Mouse (Mus musculus) adrenal gland, postnatal 4 days (tissue): ENCODE results near the gene Rad23a. TPM values are rescaled to one million over a fixed set of nuclear protein-coding genes. Genes with fewer than 3 reads are reported as not detected.
A peak's percentile ranks its signal among the peaks of the same experiment; 100 is the strongest.
"Not testable (repeated sequence)": the region's sequence is repeated elsewhere in the genome, so short reads cannot be mapped to it uniquely, and the experiment has no call there.

Experiments
- DNase-seq, 2 experiments: peaks; one replicate each; pipeline ENCODE4 v3.0.0; 2021 to 2022; ENCODE audit warnings: low spot score in 2 of 2, mixed read lengths in 2 of 2
- total RNA-seq, 2 experiments: library from RNA; stranded (reverse); gene quantifications; 2 replicates each; pipeline ENCODE4 v1.2.3; 2021

Rad23a gene
- total RNA-seq, 2 experiments from 2014 or later = 86.4 to 93.8 TPM

DNA sequence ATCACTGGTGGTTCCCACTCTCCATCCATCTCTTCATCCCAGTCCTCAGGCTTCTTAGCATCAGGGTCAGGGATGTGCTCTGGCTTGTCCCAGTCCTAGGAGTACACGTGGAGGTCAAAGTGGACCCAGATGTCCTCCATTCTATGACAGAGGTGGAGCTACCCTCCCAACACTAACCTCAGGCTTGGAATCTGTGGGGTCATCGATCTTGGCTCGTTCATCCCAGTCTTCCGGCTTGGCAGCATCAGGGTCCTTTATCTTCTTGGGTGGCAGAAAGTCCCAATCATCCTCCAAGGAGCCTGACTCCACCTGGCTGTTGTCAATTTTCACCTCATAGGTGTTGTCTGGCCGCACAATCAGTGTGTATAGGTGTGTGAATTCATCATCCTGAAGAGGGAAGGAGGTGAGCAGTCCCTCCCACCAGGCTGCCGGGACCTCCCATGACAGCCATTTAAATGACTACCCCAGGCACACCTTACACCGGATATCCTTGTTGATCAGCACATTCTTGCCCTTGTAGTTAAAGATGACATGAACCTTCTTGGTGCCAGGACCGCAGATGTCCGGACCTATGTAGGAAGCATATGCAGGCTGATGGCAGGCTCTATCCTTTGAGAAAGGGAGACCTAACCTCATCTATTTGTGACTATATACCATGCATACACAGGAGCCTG is 4.1 kb upstream of the Rad23a start:
- DNase-seq = no peak

DNA sequence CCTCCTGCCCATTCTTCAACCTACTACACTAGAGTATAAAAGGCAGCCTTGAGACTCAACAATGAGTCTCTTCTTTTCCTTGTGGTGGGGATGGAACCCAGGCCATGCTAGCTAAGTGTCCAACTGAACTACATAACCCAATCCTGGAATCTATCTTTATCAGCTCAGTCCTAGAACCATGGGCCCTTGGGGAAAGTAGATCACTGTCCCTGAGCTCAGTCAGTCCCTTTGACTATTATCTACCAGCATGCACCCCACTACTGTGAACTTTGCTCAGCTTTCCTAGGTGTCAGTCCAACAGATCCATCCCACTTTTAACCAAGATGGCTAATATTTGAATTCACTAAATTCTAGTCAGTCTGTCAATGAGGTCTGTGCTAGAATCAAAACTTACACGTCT is 1.0 kb upstream of the Rad23a start:
- no peak for DNase-seq

DNA sequence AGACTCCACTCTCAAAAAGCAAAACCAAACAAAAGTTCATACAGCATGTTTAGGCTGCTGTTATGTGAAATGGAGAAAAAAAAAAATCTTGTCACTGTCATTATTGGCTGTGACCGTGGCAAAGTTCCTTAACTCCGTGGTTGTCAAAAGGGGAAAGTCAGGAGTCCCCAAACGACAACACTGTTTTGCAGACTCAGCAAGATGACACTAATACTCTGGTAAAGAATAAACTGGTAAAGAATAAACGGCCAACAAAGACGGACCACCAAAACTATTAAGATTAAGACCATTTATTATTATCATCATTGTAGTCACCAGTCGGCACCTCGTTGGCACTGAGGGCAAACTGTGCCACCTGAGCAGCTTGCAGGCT is 604 bp downstream of the Rad23a start:
- no peak for DNase-seq

DNA sequence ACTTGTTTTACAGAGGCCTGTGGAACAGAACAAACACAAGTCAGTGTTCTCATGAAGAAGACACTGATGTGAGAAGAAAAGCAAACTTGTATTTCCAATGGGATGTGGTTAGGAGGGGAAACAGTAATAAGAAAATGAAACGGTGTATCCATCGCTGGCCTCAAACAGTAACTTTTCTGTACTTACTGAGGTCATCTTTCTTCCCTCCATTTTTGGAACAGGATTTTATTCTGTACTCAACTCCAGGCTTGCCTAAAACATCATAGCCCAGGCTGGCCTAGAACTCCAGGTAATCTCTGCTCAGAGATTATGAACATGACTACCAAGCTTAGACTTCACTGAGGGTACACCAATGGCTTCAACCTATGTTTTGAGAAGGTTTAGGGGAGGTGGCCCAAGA is 1.1 kb downstream of the Rad23a start:
- no peak for DNase-seq

DNA sequence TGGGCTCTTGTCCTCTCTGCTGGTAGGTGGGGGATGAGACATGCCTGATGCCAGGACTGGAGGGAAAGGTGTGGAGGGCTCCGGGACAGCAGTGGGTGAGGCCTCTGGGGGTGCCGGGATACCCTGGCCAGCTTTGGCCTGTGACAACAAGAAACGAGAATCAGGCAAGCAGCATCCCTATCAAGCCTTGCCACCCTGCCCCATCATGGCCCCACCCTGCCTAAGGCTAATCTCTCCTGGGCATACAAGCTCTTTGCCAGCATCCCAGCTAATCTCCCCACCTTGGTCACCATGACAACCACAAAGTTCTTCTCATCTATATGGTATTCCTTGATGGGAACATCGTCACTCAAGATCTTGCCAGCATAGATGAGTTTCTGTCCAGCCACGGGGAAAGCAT is 2.0 kb downstream of the Rad23a start:
- no peak for DNase-seq

DNA sequence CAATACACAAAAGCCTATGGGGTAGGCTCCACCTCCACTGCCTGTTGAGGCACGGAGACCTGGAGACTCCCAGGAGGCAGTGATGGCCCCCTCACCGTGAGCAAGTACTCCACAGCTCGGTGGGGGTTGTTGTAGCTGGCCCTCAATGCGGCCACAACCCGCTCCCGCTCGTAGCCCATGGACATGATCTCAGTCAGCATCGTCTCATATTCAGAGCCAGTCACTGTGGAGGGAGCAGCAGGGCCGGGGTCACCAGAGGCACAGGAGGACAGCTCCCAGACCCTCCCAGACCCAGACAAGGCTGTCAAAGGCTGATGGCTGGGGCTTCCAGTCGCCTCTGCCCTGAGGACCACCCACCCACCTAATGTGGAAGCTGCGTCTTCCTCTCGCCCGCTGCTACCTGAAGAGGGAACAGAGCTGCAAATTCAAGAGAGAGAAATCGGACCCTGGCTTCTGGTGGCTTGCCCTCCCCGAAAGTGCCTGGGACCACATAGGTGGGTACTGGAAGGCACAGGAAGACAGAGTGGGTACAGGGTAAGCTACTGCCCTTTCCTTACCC is 2.5 kb downstream of the Rad23a start:
- DNase-seq = no peak

DNA sequence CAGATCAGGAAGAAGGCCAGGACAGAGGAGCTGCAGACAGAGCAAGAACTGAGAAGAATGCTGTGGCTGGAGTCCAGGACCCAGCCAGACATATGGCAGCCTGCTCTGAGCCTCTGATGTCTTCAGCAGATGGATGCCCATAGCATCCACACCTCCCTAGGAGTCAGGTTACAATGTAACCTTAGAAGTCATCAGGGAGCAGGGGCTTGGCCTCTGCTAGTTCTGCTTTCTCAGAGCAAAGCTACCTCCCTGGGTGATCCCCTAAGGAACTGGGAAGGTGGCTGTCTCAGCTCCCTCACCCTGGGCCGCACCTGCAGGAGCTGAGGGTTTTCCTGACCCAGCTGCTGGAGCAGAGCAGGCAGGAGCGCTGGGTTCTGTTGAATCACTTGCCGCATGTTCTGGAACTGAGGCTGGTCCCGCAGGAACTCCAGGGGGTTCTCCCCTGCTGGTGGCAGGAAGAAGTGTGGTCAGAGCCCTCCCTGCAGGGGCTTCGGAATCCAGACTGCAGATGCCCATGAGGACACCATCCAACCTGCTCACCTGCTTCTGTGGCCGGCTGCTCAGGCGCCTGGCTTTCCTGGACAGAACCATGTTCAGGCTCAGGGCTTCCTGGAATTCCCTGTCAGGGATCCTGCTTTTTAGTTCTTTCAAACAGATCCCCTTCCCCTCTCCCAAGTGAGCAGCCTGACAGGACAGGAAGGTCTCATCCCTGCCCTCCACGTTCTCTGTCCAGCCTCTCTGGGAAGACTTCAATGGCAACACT is 3.1 kb downstream of the Rad23a start:
- no peak for DNase-seq

DNA sequence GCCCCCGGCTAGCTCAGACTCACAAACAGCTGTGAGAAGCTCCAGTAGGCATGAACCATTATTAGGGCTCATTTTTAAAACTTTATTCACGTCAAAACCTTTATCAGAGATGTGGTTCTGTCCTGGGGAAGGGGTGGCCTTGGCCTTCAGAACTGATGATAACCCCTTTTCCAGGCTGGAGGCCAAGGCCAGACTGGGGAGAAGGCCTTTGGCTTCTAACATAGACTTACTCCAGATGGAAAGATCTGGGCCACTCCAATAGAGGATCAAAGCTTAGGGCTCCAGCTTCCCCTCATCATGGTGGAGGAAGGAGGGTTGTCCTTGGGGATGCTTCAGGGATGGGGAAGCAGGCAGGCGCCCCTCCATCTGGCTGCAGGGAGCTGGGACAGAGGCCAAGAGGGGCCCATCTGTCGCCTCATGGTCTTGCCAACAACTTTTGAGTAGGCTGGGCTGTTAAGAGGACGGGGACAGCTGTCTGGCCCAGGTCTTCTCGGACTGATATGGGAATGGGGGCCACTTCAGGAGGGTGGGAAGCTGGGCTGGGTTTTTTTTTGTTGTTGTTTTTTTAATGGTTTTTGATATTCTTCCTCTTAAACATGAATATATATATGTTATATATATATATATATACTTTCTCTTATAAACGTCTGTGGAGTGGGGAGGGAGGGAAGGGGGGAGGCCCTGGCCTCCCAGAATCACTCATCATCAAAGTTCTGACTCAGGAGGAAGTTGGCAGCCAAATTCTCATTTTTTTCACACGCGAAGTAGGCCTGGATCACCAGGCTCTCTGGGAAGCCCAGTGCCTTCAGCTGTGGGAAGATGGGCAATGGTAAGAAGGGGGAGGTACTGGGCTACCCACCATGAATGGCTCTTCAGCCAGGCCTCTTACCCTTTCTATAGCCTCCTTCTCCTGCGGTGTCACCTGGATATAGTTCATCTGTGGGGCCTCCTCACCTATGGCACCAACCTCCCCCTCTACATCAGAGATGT is 5.3 kb downstream of the Rad23a start:
- DNase-seq = no peak

DNA sequence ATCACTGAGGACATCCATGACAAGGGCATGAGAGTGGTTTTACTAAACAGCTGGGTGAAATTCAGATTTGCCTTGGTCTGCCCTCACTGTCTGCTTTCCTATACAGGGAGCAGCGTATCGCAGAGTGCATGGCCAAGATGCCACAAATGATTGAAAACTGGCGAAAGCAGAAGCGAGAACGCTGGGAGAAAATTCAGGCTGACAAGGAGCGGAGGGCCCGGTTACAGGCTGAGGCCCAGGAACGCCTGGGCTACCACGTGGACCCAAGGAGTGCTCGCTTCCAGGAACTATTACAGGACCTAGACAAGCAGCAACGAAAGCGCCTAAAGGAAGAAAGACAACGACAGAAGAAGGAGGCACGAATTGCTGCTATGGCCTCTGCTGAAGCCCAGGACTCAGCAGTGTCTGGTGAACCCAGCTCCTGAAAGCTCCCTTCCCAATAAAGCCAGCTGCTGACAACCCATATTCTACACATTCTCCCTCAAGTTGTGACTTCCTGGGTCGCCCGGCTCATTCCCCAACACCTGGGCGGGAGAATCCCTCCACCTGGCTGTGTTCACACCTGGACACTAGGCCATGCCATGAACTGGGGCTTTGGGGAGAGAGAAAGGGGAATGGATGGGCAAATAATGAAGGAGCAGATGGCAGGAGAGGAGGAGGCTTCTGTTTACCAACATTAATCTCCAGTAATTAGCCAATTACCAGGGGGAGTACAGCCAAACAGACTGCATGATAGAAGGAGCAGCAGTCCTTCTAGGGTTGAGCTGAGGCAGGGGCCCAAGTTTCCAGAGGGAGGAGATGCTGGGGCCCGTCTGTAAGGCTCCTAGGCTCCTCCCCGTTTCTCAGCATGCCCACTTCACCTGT is 6.2 kb downstream of the Rad23a start:
- DNase-seq = no peak

DNA sequence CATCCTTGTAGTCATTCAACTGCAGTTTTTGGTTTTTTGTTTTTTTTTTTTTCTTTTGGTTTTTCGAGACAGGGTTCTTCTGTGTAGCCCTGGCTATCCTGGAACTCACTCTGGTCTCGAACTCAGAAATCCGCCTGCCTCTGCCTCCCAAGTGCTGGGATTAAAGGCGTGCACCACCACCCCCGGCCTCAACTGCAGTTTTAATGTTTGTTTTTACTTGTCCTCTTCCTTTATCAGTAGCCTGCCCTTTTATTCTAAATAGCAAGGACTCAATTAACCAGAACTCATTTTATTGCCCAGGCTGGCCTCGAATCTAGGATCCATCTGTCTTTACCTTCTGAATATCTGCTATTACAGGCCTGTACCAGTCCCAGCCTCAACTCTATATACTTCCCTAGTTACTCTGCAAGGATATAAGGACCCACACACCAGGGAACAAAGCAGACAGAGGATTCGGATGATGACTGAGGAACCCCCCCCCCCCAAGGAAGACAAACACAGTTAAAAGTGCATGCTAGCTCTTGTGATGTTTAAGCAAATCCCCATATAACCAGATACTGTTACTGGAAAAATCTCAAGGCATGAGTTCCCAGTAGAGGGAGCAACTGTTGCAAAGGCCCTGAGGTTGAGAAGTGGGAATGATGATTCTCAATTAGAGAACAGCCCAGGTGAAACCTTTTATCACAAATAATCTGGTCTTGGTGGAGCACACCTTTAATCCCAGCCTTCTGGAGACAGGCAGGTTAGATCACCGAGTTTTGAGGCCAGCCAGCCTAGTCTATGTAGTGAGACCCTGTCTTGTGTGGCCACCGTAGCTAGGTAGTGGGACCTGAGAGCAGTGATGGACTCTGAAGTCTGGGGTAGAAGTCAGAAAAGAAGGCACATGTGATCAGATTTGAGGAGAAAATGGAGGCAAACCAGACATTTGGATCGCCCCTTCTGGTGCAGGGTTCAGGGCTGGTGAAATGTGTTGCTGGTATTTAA is 7.4 kb downstream of the Rad23a start:
- no peak for DNase-seq

DNA sequence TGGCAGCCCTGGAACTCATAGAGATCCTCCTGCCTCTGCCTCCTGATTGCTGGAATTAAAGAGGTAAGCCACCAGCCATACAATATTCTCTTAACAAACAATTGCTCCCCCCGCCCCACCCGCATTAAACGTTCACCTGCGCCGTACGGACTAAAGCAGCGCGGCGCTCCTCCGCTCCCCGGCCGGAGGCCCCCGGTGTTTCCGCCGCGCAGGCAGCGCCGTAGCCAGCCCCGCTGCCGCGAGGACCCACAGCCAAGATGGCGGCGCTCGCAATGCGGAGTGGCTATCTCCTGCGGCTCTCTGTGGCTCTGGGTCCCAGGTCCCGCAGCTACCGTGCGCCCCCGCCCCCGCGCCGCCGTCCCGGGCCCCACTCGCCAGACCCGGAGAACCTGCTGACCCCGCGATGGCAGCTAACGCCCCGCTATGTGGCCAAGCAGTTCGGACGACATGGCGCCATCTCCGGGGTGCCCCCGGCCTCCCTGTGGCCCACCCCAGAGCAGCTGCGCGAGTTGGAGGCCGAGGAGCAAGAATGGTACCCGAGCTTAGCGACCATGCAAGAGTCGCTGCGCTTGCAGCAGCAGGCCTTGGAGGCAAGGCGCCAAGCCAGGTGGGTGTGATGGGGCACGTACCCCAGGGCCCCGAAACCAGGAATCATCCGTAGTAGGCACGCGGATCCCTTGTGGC is 8.3 kb downstream of the Rad23a start:
- DNase-seq = peak; percentile 67 to 69

DNA sequence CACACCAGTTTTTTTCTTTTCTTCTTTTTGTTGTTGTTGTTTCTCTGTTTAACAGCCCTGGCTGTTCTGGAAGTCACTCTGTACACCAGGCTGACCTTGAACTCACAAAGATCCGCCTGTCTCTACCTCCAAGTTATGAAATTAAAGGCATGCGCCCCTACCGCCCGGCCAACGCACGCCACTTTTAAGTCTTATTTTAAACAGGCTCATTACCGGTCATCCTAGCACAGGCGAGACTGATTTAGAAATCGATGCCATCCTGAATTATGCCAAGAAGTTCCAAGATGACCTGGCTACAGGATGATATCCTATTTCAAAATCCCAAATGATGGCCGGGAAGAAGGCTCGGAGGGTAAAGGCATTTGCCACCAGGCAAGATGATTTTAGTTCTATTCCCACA is 9.0 kb downstream of the Rad23a start, which contains the start of gene Gadd45gip1:
Gadd45gip1 (plus strand) TSS at position 33 of the 400 bp plus-strand sequence.
- DNase-seq = no peak

DNA sequence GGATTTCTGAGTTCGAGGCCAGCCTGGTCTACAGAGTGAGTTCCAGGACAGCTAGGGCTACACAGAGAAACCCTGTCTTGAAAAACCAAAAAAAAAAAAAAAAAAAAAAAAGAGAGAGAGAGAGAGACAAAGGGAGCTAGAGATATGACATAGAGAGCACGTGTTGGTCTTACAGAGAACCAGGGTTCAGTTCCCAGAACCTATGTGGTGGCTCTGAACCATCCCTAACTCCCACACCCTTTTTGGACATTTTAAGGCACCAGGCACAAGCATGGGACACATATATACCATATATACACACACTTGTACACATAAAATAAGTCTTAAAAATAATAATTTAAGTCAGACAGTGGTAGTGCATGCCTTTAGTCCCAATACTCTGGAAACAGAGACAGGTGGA is 13.9 kb downstream of the Rad23a start:
- not testable (repeated sequence) for DNase-seq

DNA sequence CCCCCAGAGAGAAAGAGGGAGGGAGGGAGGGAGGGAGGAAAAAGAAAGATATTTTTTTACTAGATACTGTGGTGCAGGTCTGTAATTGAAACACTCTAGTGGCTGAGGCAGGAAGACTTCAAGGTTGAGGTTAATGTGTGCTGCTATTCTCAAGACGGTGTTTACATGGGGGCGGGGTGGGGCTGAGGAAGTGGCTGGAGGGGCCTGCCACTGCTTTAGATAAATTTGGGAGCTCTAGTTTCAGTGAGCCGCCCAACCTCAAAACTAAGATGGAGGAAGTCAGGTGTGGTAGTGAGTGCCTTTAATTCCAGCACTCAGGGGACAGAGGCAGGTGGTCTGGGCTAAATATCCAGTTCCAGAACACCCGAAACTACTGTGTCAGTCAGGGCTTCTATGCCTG is 14.8 kb downstream of the Rad23a start:
- no peak for DNase-seq

DNA sequence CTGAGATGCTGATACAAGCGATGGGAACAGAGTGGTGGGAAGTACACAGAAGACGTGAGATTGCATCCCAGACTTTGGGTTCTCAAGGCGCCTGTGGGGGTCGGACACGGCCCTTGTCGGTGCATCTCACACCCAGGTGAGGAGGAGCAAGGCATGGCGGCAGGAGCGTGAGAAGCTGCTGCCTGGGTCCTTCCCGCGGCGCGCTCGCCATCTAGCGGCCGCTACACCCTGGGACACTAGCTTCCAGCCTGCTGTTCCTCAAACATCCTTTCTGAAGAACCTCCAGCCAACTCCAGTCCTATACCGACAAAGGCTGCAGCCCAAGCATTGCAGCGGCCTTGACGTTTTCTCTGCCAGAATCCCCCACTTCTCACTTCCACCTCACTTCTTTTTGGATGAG is 16.8 kb downstream of the Rad23a start:
- DNase-seq = no peak

DNA sequence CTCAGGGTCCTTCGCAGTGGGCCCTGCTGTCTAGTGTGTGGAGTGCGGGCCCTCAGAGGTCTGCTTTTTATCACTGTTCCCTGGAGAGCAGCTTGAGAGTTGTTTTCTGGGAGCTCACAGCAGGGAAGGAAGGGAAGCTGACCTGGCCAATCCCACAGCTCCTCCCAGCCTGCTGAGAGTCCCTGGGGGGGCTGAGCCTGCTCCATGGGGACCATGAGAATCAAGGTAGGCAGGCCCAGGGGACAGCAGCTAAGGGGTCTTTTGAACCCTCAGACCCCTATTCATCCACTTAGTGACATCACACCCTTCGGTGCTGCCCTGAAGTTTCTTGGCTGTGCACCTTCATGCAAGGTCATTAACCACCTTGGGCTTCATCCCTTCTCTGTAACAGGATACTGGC is 17.7 kb downstream of the Rad23a start, which contains the start of gene Dand5:
Dand5 (minus strand) TSS at position 101 of the 400 bp plus-strand sequence.
- DNase-seq = no peak

DNA sequence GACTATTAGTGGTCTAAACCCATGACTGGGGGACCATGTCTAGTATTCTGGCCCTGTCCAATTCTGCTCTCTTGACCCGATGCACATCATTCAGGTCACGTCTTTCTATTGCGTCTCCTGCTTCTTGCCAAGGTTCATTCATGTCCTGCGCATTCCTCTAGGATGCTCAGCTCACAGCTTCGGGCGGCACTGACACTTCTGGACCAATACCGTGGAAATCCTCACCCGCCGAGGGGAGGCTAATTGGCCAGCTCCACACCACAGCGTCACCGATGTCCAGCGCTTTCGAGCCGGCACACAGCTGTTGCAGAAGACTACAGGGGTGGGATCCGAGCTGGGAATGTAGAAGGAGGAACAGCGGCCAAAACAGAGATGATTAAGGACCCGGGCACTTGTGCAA is 24.3 kb downstream of the Rad23a start:
- DNase-seq = no peak

DNA sequence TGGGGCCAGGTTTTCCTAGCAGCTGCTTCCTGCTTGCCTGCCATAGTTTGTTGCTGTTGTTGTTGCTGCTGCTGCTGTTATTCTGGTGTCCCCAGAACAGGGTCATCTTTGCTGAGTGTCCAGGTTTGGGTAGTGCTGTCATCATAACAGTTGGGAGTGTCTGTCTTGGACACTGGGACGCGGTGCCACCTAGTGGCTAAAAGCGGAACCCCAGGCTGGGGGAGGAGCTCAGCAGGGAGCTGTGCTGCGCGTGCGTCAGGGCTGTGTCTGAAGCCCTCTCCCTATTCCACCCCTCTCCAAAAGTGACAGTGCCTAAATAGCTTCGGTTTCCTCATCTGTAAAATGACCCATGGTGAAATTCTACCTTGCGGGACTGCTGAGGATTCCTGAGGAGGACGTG is 24.9 kb downstream of the Rad23a start:
- peak; percentile 93 to 99 for DNase-seq
